Mouse (Mus musculus) midbrain, postnatal 0 days (tissue): Measurements from ENCODE around the gene Mrps18a. TPM values are rescaled to one million over a fixed set of nuclear protein-coding genes. Genes with fewer than 3 reads are reported as not detected.

ENCODE experiments used
- ATAC-seq: fragments of 200-750 bp; cut with Nextera tagmentation; 2 replicates; pipeline ENCODE4 v1.8.0; 2017; ENCODE audit warnings: moderate number of reproducible peaks, mild to moderate bottlenecking, moderate TSS enrichment, moderate library complexity; ENCODE audit not compliant: low FRiP score
- DNase-seq: peaks from one replicate; pipeline ENCODE4 v3.0.0-alpha.2; 2015; ENCODE audit warnings: low spot score
- H3K27ac ChIP-seq: fragments of 300-500 bp; sonication (generic); 2 replicates; pipeline ENCODE4 v1.5.1; 2014; ENCODE audit warnings: low read depth, mild to moderate bottlenecking, low read length, mixed read lengths
- H3K27me3 ChIP-seq: fragments of 300-500 bp; sonication (generic); 2 replicates; pipeline ENCODE4 v1.6.1; 2014; ENCODE audit warnings: low read length, control low read depth, mixed read lengths; ENCODE audit not compliant: insufficient read depth
- H3K36me3 ChIP-seq: fragments of 300-500 bp; sonication (generic); 2 replicates; pipeline ENCODE4 v1.6.1; 2014; ENCODE audit warnings: low read length, control low read depth, mixed read lengths; ENCODE audit not compliant: insufficient read depth
- H3K4me1 ChIP-seq: fragments of 300-500 bp; sonication (generic); 2 replicates; pipeline ENCODE4 v1.6.1; 2014; ENCODE audit warnings: mild to moderate bottlenecking, control low read depth, antibody characterized with exemption, low read length, mixed read lengths; ENCODE audit not compliant: insufficient read depth
- H3K4me2 ChIP-seq: fragments of 300-500 bp; sonication (generic); 2 replicates; pipeline ENCODE4 v1.6.1; 2014; ENCODE audit warnings: low read depth, mild to moderate bottlenecking, low read length, mixed read lengths; ENCODE audit not compliant: poor library complexity, severe bottlenecking
- H3K4me3 ChIP-seq: fragments of 300-500 bp; sonication (generic); 2 replicates; pipeline ENCODE4 v1.5.1; 2014; ENCODE audit warnings: low read depth, mild to moderate bottlenecking, low read length, moderate library complexity
- H3K9ac ChIP-seq: fragments of 300-500 bp; sonication (generic); replicated peaks from 2 replicates; pipeline ENCODE4 v1.6.1; 2014; ENCODE audit warnings: mild to moderate bottlenecking, low read length, moderate library complexity, mixed read lengths; ENCODE audit not compliant: poor library complexity, severe bottlenecking
- H3K9me3 ChIP-seq: fragments of 300-500 bp; sonication (generic); 2 replicates; pipeline ENCODE4 v1.6.1; 2016; ENCODE audit warnings: low read length, control low read depth
- CTCF ChIP-seq: IDR thresholded peaks from 2 replicates; pipeline ENCODE4 v1.5.1; 2016; ENCODE audit warnings: antibody characterized with exemption, mild to moderate bottlenecking
- WGBS: fragments of 180-500 bp; shearing (Covaris S2); extraction: QIAGEN DNeasy Blood & Tissue Kit; methylation state at CpG from one replicate; pipeline ENCODE4 v1.1.7; 2014; 5-methylcytosine and 5-hydroxymethylcytosine counted together
- polyA plus RNA-seq: library from polyadenylated mRNA; unstranded; fragments of >200 nt; fragmentation: Nextera tagmentation; extraction: Ambion mirVana; gene quantifications from 2 replicates; pipeline ENCODE4 v1.2.1, GENCODE M21; 2015
- total RNA-seq: library from RNA; depleted of rRNA; stranded (reverse); fragments of >200 nt; gene quantifications from 2 replicates; pipeline ENCODE4 v1.2.3, GENCODE M21; 2014

Mrps18a gene
- total and polyA plus RNA-seq, 2 experiments from 2014 or later, result 63.7 to 173 TPM

DNA sequence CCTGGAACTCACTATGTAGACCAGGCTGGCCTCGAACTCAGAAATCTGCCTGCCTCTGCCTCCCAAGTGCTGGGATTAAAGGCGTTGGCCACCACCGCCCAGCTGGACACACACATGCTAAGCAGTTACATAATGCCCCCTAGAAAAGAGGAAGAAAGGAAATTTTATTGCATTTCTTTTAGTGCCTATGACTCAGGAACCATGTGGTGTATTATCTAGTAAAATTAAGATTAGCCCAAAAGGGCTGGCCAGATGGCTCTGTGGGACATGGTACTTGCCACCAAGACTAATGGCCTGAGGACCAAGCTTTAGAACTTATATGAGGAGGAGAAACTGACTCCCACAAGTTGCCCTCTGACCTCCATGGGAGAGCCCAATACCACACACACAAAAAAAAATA lies 29.1 kb downstream of the Mrps18a start:
- H3K4me2 ChIP-seq, result no peak overlapping the region
- ATAC-seq (no peak), DNase-seq (no peak)
- H3K9ac ChIP-seq, result no peak overlapping the region
- TF ChIP-seq CTCF, result no peak
- WGBS, result 97% methylated on average over 3 of the region's 3 CpGs
- H3K4me1 ChIP-seq, result peaks cover 9% of the 10 kb centered on the region; the same call in 1 of the 2 replicates
- H3K27me3 ChIP-seq, result no peaks in the 10 kb centered on the region
- no peak overlapping the region for H3K27ac ChIP-seq
- no peak overlapping the region for H3K4me3 ChIP-seq
- no peaks in the 10 kb centered on the region for H3K9me3 ChIP-seq
- H3K36me3 ChIP-seq, result peaks cover 5% of the 10 kb centered on the region

DNA sequence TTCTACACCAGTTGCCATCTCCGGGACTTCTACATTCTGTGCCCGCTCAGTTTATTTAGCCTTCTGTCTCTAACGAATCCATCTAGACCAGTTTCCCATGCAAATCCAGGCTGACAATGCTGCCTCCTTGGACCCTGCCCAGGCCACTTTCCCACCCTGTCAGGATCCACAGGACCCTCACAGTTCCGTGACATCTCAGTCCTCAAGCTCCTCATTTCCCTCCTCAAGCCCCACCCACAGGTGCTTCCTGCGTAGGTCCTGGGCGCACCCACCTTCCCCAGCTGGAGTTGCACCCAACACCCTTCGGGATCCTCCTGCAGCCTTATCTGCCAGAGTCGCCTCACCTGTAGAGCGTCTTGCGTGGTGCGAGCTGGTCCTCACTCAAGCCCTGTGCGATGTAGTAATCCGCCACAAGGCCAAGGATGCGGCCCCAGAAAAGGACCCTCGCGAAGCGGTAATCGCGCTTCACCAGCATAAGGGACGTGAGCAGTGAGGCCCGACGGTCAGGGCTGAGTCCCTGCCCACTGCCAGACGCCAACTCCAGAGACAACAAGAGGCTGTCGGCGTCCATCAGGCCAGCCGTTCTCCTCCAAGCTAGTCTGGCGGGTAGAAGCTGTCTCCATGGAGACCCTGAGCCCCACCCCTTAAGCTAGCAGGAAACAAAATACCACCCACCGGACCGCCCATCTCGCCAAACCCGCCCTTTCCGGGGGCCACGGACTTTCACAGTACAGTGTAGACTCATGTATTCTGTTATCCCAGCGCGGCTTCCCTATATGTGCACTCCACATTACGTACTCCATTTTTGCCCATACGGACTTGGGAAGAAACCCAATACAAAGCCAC lies 33.0 kb downstream of the Mrps18a start, which contains the start of gene Rsph9:
TSS of gene Rsph9 (minus strand) at position 639 of the 846 bp plus-strand sequence.
- peak within 1 kb of the TSS; percentile 63 for H3K27ac ChIP-seq
- WGBS, result 4% methylated on average over 37 of the region's 37 CpGs

DNA sequence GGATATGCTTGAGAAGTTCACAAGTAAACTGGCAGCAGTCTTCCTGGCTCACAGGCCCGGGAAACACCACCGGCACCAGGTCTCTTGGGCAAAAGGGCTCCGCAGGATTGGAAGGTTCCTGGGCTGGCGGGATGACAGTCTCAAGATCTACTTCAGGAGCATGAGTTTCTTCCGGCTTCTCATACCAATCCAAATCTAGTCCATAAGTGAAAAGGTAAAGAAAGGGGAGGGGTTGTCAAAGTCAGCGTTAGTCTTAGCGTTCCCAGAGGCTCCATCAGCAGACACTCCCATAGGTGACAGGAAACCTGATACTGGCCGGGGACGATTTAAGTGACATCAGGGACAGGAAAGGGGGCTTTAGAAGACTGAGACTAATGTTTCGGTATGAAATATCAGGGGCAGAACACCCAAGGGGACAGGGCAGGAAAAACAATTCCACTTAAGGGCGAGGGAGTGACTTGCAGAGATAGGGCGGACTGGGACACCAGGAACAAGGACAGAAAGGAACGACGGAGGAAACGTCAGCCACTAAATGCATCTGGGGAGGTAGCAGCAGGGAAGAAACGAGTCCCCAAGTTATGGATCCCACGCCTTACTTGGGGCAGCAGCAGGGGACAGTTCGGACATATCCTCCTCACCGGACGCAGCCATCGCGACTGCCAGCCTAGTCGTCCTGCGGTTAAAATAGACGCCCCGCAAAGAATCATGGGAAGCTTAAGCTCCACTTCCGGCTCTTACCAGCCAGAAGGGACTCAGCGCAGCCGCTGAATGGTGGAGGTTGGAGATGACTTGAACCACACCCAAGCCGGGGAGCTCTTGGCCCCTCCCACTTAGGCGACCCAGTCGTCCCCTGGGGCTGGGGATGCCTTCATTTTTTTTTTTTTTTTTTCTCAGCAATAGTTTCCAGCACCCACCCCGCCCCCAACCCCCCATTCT lies 42.3 kb downstream of the Mrps18a start, which contains the start of gene Mad2l1bp:
TSS of gene Mad2l1bp (minus strand) at position 707 of the 936 bp plus-strand sequence.
- peak within 1 kb of the TSS; percentile 62 for H3K9ac ChIP-seq
- no peaks in the 10 kb centered on the region for H3K9me3 ChIP-seq
- peak within 1 kb of the TSS; percentile 95 for H3K4me2 ChIP-seq
- TF ChIP-seq CTCF, result no peak
- H3K27me3 ChIP-seq, result no peaks in the 10 kb centered on the region
- ATAC-seq (peak; percentile 89), DNase-seq (peak; percentile 96)
- H3K4me1 ChIP-seq, result peaks cover 6% of the 10 kb centered on the region; the same call in 1 of the 2 replicates
- H3K36me3 ChIP-seq, result peaks cover 4% of the 10 kb centered on the region; the same call in 1 of the 2 replicates
- 6% methylated on average over 33 of the region's 33 CpGs for WGBS
- H3K27ac ChIP-seq, result peak within 1 kb of the TSS; percentile 57
- H3K4me3 ChIP-seq, result peak within 1 kb of the TSS; percentile 59

More for the DNA sequence above, 33.0 kb downstream of the Mrps18a start, which contains the start of gene Rsph9:
- peak; percentile 91 for ATAC-seq
- H3K4me1 ChIP-seq, result peaks cover 9% of the 10 kb centered on the region; the same call in 1 of the 2 replicates
- H3K4me3 ChIP-seq, result peak within 1 kb of the TSS; percentile 50
- H3K36me3 ChIP-seq, result peaks cover 15% of the 10 kb centered on the region
- H3K9me3 ChIP-seq, result no peaks in the 10 kb centered on the region
- DNase-seq, result peak; percentile 91
- H3K4me2 ChIP-seq, result peak within 1 kb of the TSS; percentile 79
- no peak for TF ChIP-seq CTCF
- H3K27me3 ChIP-seq, result no peaks in the 10 kb centered on the region
- peak within 1 kb of the TSS; percentile 66 for H3K9ac ChIP-seq

DNA sequence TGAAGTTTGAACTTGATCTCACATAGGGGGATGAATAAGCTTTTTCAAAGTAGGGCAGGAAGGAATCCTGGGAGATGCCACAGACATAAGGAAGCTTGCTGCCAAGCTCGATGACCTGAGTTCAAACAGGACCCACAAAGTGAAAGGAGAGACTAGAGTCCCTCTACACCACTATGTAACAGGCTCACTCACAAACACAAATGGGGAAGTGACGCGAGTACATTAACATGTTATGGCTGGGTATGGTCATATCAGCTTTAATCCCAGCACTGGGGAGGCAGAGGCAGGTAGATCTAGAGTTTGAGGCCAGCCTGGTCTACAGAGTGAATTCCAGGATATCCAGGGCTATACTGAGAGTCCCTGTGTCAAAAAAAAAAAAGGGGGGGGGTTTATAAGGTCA lies 43.5 kb downstream of the Mrps18a start:
- no peak for DNase-seq
- Histone ChIP-seq H3K4me3 (no peak overlapping the region), H3K27me3 (no peaks in the 10 kb centered on the region), H3K4me2 (no peak overlapping the region), H3K4me1 (peaks cover 6% of the 10 kb centered on the region; the same call in 1 of the 2 replicates), H3K27ac (no peak overlapping the region), H3K9me3 (no peaks in the 10 kb centered on the region), H3K9ac (no peak overlapping the region), H3K36me3 (no peaks in the 10 kb centered on the region)
- TF ChIP-seq CTCF, result no peak
- 94% methylated on average over 3 of the region's 3 CpGs for WGBS
- no peak for ATAC-seq

DNA sequence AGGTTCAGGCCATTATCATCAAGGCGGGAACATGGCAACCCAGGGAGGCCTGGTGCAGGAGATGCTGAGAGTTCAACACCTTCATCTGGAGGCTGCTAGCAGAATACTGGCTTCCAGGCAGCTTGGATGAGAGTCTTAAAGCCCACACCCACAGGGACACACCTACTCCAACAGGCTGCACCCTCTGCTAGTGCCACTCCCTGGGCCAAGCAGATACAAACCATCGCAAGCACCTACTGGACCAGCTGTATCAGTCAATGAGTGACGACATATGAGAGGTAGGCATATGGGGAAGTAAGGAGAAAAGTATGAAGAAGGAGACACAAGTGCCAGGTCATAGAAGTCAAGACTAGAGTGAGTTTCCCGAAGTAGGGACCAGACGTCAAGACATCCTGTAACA lies 45.9 kb downstream of the Mrps18a start:
- DNase-seq (no peak), ATAC-seq (no peak)
- Histone ChIP-seq H3K4me2 (no peak overlapping the region), H3K9ac (no peak overlapping the region), H3K27ac (no peak overlapping the region), H3K36me3 (no peaks in the 10 kb centered on the region), H3K4me3 (no peak overlapping the region), H3K27me3 (no peaks in the 10 kb centered on the region), H3K4me1 (peaks cover 6% of the 10 kb centered on the region; the same call in 1 of the 2 replicates), H3K9me3 (no peaks in the 10 kb centered on the region)
- 87% methylated on average over 5 of the region's 5 CpGs for WGBS
- TF ChIP-seq CTCF, result no peak
